In the genomic region with DNA sequence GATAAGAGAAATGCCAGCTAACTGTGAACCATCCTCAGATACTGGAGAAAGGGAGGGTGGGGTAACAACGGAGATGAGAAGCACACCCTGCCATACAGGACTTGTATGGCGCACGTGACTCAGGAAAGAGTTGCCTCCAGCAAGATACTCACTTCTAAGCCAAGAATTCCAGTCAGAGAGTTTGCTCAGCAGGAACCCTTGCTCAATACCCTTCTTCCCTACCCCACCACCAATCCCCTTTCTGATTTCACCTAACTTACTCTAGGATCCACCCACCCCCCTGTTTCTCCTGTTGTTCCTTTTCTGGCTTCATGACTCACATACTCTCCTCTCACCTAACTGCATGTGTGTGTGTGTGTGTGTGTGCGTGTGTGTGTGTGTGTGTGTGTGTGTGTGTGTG, we compare ENCODE assay signal across 27 mouse cellular contexts. TPM values are rescaled to one million over a fixed set of nuclear protein-coding genes. Genes with fewer than 3 reads are reported as not detected.
DNase-seq lines count a peak whose midpoint lies in the region; ATAC-seq and TF ChIP-seq lines count a peak whose summit lies in the region.
"Had no signal": no experiment of that assay in that cellular context is flagged by ENCODE, and none has a peak within 500 bp of the region (broad histone marks: within the 10 kb centered on the region; RNA-seq: fewer than 3 reads in every experiment).

No protein-coding gene starts in this region.

- no peaks in the 10 kb centered on the region for H3K9me3 ChIP-seq in lung, postnatal 0 days (ENCODE audit: low read length)
- H3K9me3 ChIP-seq in forebrain, embryonic 13.5 days (replicated peaks), result no peaks in the 10 kb centered on the region
- no peaks in the 10 kb centered on the region for H3K9me3 ChIP-seq in kidney, embryonic 14.5 days (ENCODE audit: control insufficient read depth, low read length)
- H3K9me3 ChIP-seq: embryonic facial prominence, embryonic 12.5 days; forebrain, embryonic 15.5 days; heart, embryonic 13.5 days; lung, embryonic 15.5 days had no signal

- TF ChIP-seq CTCF in lung, postnatal 0 days (IDR thresholded peaks at IDR 0.05), result no peak

- peak; percentile 88 for DNase-seq in lung, postnatal 0 days (ENCODE audit: low spot score)
- DNase-seq in lung, postnatal 4 days, result no peak
- DNase-seq in ES-CJ7 (ENCODE audit: low read depth, low spot score), result peak; percentile 44
- DNase-seq in ZHBTc4 (ENCODE audit: low read depth, low spot score), result peak; percentile 56
- DNase-seq: adrenal gland, postnatal 14 days; cerebellum, adult 11-12 months; cerebellum, adult 9-11 months; embryo, embryonic 11 days; gastrocnemius, postnatal 25 days; heart, adult 2 months; heart, postnatal 10 days; kidney, adult 2 months; kidney, postnatal 4 days; left cerebral cortex, postnatal 4 days; midbrain, embryonic 14.5 days; retina, postnatal 1 day; right cerebral cortex, postnatal 14 days had no signal

- no peaks in the 10 kb centered on the region for H3K4me1 ChIP-seq in lung, postnatal 0 days (ENCODE audit: insufficient read depth, low read depth, low read length)
- H3K4me1 ChIP-seq in forebrain, embryonic 13.5 days, result 0 out of 2 replicates have a peak, but pooled peaks cover 4% of the 10 kb centered on the region
- H3K4me1 ChIP-seq in kidney, embryonic 14.5 days (ENCODE audit: control insufficient read depth, insufficient read depth, low read length), result no peaks in the 10 kb centered on the region

- WGBS in lung, postnatal 0 days, result 70% methylated on average over 4 of the region's 4 CpGs
- WGBS in forebrain, embryonic 13.5 days, result 76% methylated on average over 3 of the region's 4 CpGs
- 87% methylated on average over 4 of the region's 4 CpGs for WGBS in kidney, embryonic 14.5 days

- no peaks in the 10 kb centered on the region for H3K36me3 ChIP-seq in lung, postnatal 0 days (ENCODE audit: insufficient read depth, low read length)
- no peaks in the 10 kb centered on the region for H3K36me3 ChIP-seq in forebrain, embryonic 13.5 days (ENCODE audit: poor library complexity, severe bottlenecking)
- no peaks in the 10 kb centered on the region for H3K36me3 ChIP-seq in kidney, embryonic 14.5 days (ENCODE audit: control insufficient read depth, insufficient read depth, low read length)
- H3K36me3 ChIP-seq: embryonic facial prominence, embryonic 12.5 days; forebrain, embryonic 15.5 days; heart, embryonic 13.5 days; lung, embryonic 15.5 days had no signal

- H3K4me3 ChIP-seq in lung, postnatal 0 days (ENCODE audit: low read depth, low read length), result no peak overlapping the region
- H3K4me3 ChIP-seq in forebrain, embryonic 13.5 days, result no peak overlapping the region
- H3K4me3 ChIP-seq in kidney, embryonic 14.5 days (ENCODE audit: low read length), result no peak overlapping the region
- H3K4me3 ChIP-seq: embryonic facial prominence, embryonic 12.5 days; forebrain, embryonic 15.5 days; heart, adult 2 months; heart, embryonic 13.5 days; lung, embryonic 15.5 days had no signal

- H3K27ac ChIP-seq in lung, postnatal 0 days (ENCODE audit: low read length), result no peak overlapping the region
- H3K27ac ChIP-seq in forebrain, embryonic 13.5 days, result no peak overlapping the region
- no peak overlapping the region for H3K27ac ChIP-seq in kidney, embryonic 14.5 days (ENCODE audit: low read depth, low read length)
- H3K27ac ChIP-seq: embryonic facial prominence, embryonic 12.5 days; forebrain, embryonic 15.5 days; heart, adult 2 months; heart, embryonic 13.5 days; kidney, postnatal 0 days; liver, embryonic 14.5 days; lung, embryonic 15.5 days had no signal

- peak; percentile 74 for ATAC-seq in lung, postnatal 0 days
- no peak for ATAC-seq in forebrain, embryonic 13.5 days
- ATAC-seq in kidney, embryonic 14.5 days (ENCODE audit: low FRiP score, low TSS enrichment), result no peak
- ATAC-seq: forebrain, embryonic 15.5 days; hindbrain, embryonic 16.5 days had no signal

- no peaks in the 10 kb centered on the region for H3K27me3 ChIP-seq in lung, postnatal 0 days (replicated peaks; ENCODE audit: insufficient read depth, low read length)
- no peaks in the 10 kb centered on the region for H3K27me3 ChIP-seq in forebrain, embryonic 13.5 days
- no peaks in the 10 kb centered on the region for H3K27me3 ChIP-seq in kidney, embryonic 14.5 days (ENCODE audit: control insufficient read depth, insufficient read depth, low read length)
- H3K27me3 ChIP-seq: embryonic facial prominence, embryonic 12.5 days; forebrain, embryonic 15.5 days; lung, embryonic 15.5 days had no signal

- TF ChIP-seq EP300 in lung, postnatal 0 days (IDR thresholded peaks at IDR 0.05), result peak; percentile 33

- H3K4me2 ChIP-seq in lung, postnatal 0 days (replicated peaks; ENCODE audit: low read depth, low read length), result no peak overlapping the region
- H3K4me2 ChIP-seq in forebrain, embryonic 13.5 days, result no peak overlapping the region
- no peak overlapping the region for H3K4me2 ChIP-seq in kidney, embryonic 14.5 days (replicated peaks; ENCODE audit: low read depth, low read length)
- H3K4me2 ChIP-seq: embryonic facial prominence, embryonic 12.5 days; forebrain, embryonic 15.5 days; heart, embryonic 13.5 days; lung, embryonic 15.5 days had no signal

- no peak overlapping the region for H3K9ac ChIP-seq in lung, postnatal 0 days (replicated peaks; ENCODE audit: low read depth)
- H3K9ac ChIP-seq in forebrain, embryonic 13.5 days, result no peak overlapping the region
- no peak overlapping the region for H3K9ac ChIP-seq in kidney, embryonic 14.5 days (ENCODE audit: low read depth, low read length)
- H3K9ac ChIP-seq: embryonic facial prominence, embryonic 12.5 days; forebrain, embryonic 15.5 days; heart, embryonic 13.5 days; liver, embryonic 14.5 days; lung, embryonic 15.5 days had no signal

RNA-seq across cellular contexts. Expression of gene Aox3, which starts 1.6 kb away (rescaled TPM):
- 9.4 and 9.9 TPM in 2 replicates for polyA plus RNA-seq in lung, postnatal 0 days (2015; fragmentation: Nextera tagmentation; extraction: Ambion mirVana)
- polyA plus RNA-seq in forebrain, embryonic 13.5 days (2015; fragmentation: Nextera tagmentation; extraction: Ambion mirVana), result not detected in 2 replicates
- 4.4 and 5.0 TPM in 2 replicates for polyA plus RNA-seq in kidney, embryonic 14.5 days (2014; fragmentation: Nextera tagmentation; extraction: Ambion mirVana)
- polyA plus RNA-seq: hindbrain, embryonic 11.5 days had no signal

Comparison
In these comparisons a context has a peak if more than half of its experiments do, and no peak if none do; other contexts are left out.
1. DNase-seq: peak in lung, postnatal 0 days (single experiment), ES-CJ7 (single experiment) and ZHBTc4 (single experiment); none in lung, postnatal 4 days (0 of 2).